19 mouse cellular contexts compared by ENCODE assay signal in the genomic region with DNA sequence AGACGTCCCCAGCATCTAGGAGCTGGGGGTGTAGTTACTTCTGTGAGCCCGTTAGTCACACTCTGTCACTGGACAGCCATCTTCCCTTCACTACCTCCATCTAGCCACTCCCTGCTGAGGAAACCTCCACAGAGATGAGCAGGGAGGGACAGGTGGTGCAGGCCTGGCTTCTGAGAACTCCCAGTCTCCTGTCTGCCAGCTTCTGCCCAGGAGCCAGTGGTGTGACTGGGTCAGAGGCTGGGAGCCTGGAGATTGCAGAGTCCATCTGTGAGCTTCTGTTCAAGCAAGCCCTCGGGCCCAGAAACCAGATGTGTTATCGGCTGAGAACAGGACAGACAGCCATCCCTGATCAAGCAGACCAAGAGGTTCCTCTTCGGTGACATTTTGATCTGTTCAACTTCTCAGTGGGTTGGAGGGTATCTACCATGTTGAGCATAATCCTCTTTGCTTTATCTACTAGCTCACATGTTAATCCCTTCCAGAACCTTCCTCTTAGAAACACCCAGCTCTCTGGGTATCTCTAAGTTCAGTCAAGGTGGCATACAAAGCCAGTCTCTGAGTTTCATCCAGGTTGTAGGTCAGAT.
"Had no signal": no experiment of that assay in that cellular context is flagged by ENCODE, and none has a peak within 500 bp of the region (broad histone marks: within the 10 kb centered on the region; RNA-seq: fewer than 3 reads in every experiment).

No protein-coding gene starts in this region.

- DNase-seq: kidney, adult 11 months; kidney, adult 8-10 months; kidney, postnatal 10 days; kidney, postnatal 4 days; left cerebral cortex, postnatal 4 days; lung, embryonic 14.5 days; midbrain, embryonic 14.5 days; retina, postnatal 1 day; right cerebral cortex, postnatal 25 days; spleen, adult 18-20 months; thymus, postnatal 36 days had no signal

- H3K27ac ChIP-seq: kidney, embryonic 15.5 days; limb, embryonic 12.5 days; limb, embryonic 15.5 days; macrophage; neural tube, embryonic 13.5 days; stomach, embryonic 15.5 days had no signal

- H3K4me2 ChIP-seq: kidney, embryonic 15.5 days; limb, embryonic 12.5 days; limb, embryonic 15.5 days; lung, embryonic 14.5 days; midbrain, embryonic 11.5 days; neural tube, embryonic 13.5 days; stomach, embryonic 15.5 days had no signal

- H3K36me3 ChIP-seq: kidney, embryonic 15.5 days; limb, embryonic 12.5 days; limb, embryonic 15.5 days; neural tube, embryonic 13.5 days; stomach, embryonic 15.5 days had no signal

- ATAC-seq: lung, postnatal 0 days had no signal

- H3K9me3 ChIP-seq: kidney, embryonic 15.5 days; limb, embryonic 12.5 days; limb, embryonic 15.5 days; neural tube, embryonic 13.5 days; stomach, embryonic 15.5 days had no signal

- H3K9ac ChIP-seq: kidney, embryonic 15.5 days; limb, embryonic 12.5 days; limb, embryonic 15.5 days; lung, embryonic 14.5 days; neural tube, embryonic 13.5 days; stomach, embryonic 15.5 days had no signal

- H3K4me3 ChIP-seq: kidney, embryonic 15.5 days; limb, embryonic 12.5 days; limb, embryonic 15.5 days; neural tube, embryonic 13.5 days; stomach, embryonic 15.5 days had no signal

- H3K4me1 ChIP-seq: kidney, embryonic 15.5 days; limb, embryonic 15.5 days had no signal

- H3K27me3 ChIP-seq: limb, embryonic 15.5 days; stomach, embryonic 15.5 days had no signal
